Mouse (Mus musculus) hindbrain, embryonic 13.5 days (tissue): ENCODE data around the gene Stap2. TPM values are rescaled to one million over a fixed set of nuclear protein-coding genes. Genes with fewer than 3 reads are reported as not detected.
A peak's percentile ranks its signal among the peaks of the same experiment; 100 is the strongest.

Experiments
- ATAC-seq: fragments of 200-750 bp; cut with Nextera tagmentation; 2 replicates; pipeline ENCODE4 v1.8.0; 2017; ENCODE audit warnings: moderate TSS enrichment; ENCODE audit not compliant: low FRiP score
- H3K27ac ChIP-seq: fragments of 300-500 bp; sonication (generic); 2 replicates; pipeline ENCODE4 v1.5.1; 2015; ENCODE audit warnings: inconsistent platforms, mild to moderate bottlenecking, moderate library complexity
- H3K27me3 ChIP-seq: fragments of 300-500 bp; sonication (generic); 2 replicates; pipeline ENCODE4 v1.6.1; 2015; ENCODE audit warnings: mild to moderate bottlenecking, inconsistent platforms
- H3K36me3 ChIP-seq: fragments of 300-500 bp; sonication (generic); 2 replicates; pipeline ENCODE4 v1.6.1; 2015; ENCODE audit warnings: mild to moderate bottlenecking, inconsistent platforms
- H3K4me1 ChIP-seq: fragments of 300-500 bp; sonication (generic); replicated peaks from 2 replicates; pipeline ENCODE4 v1.6.1; 2015; ENCODE audit warnings: inconsistent platforms
- H3K4me2 ChIP-seq: fragments of 300-500 bp; sonication (generic); 2 replicates; pipeline ENCODE4 v1.6.1; 2015; ENCODE audit warnings: inconsistent platforms, mild to moderate bottlenecking, moderate library complexity
- H3K4me3 ChIP-seq: fragments of 300-500 bp; sonication (generic); 2 replicates; pipeline ENCODE4 v1.5.1; 2015; ENCODE audit warnings: mild to moderate bottlenecking, inconsistent platforms
- H3K9ac ChIP-seq: fragments of 300-500 bp; sonication (generic); 2 replicates; pipeline ENCODE4 v1.6.1; 2015; ENCODE audit warnings: mild to moderate bottlenecking, inconsistent platforms
- H3K9me3 ChIP-seq: fragments of 300-500 bp; sonication (generic); 2 replicates; pipeline ENCODE4 v1.6.1; 2016; ENCODE audit warnings: inconsistent platforms
- WGBS: fragments of 180-500 bp; shearing (Covaris S2); methylation state at CpG from one replicate; pipeline ENCODE4 v1.1.7; 2015; 5-methylcytosine and 5-hydroxymethylcytosine counted together
- polyA plus RNA-seq: library from polyadenylated mRNA; unstranded; fragments of >200 nt; fragmentation: Nextera tagmentation; extraction: Ambion mirVana; gene quantifications from 2 replicates; pipeline ENCODE4 v1.2.1, GENCODE M21; 2015

Stap2 gene
- polyA plus RNA-seq, 1 experiment from 2014 or later = 5.8 TPM

GRCm38 (mm10) chr17:56010255-56010654, 4.9 kb upstream of the Stap2 start:
- Histone ChIP-seq H3K4me3 (peak overlapping the region; percentile 79), H3K4me1 (peaks cover 41% of the 10 kb centered on the region), H3K9ac (peak overlapping the region; percentile 93), H3K36me3 (peaks cover 41% of the 10 kb centered on the region), H3K4me2 (peak overlapping the region; percentile 91), H3K9me3 (no peaks in the 10 kb centered on the region), H3K27me3 (0 out of 2 replicates have a peak, but pooled peaks cover 3% of the 10 kb centered on the region), H3K27ac (peak overlapping the region; percentile 99; the same call in 1 of the 2 replicates)
- 73% methylated on average over 14 of the region's 14 CpGs for WGBS
- no peak for ATAC-seq

GRCm38 (mm10) chr17:56009962-56010240, 4.5 kb upstream of the Stap2 start:
- Histone ChIP-seq H3K4me2 (peak overlapping the region; percentile 91), H3K4me3 (peak overlapping the region; percentile 79), H3K4me1 (peaks cover 41% of the 10 kb centered on the region), H3K9me3 (no peaks in the 10 kb centered on the region), H3K36me3 (peaks cover 38% of the 10 kb centered on the region), H3K9ac (peak overlapping the region; percentile 93), H3K27me3 (0 out of 2 replicates have a peak, but pooled peaks cover 6% of the 10 kb centered on the region), H3K27ac (peak overlapping the region; percentile 99)
- 29% methylated on average over 2 of the region's 2 CpGs for WGBS
- no peak for ATAC-seq

- peak overlapping the region; percentile 99 for H3K27ac ChIP-seq
- H3K4me3 ChIP-seq = peak overlapping the region; percentile 79
- peak overlapping the region; percentile 93 for H3K9ac ChIP-seq
- ATAC-seq = peak; percentile 91
- 1% methylated on average over 62 of the region's 62 CpGs for WGBS
- H3K9me3 ChIP-seq = no peaks in the 10 kb centered on the region
- H3K27me3 ChIP-seq = 0 out of 2 replicates have a peak, but pooled peaks cover 11% of the 10 kb centered on the region
- H3K4me1 ChIP-seq = peaks cover 41% of the 10 kb centered on the region
- peaks cover 34% of the 10 kb centered on the region for H3K36me3 ChIP-seq
- H3K4me2 ChIP-seq = peak overlapping the region; percentile 91
Measured at GRCm38 (mm10) chr17:56009088-56009961, 3.9 kb upstream of the Stap2 start.

- Histone ChIP-seq H3K4me2 (peak overlapping the region; percentile 91), H3K4me3 (peak overlapping the region; percentile 79), H3K36me3 (peaks cover 26% of the 10 kb centered on the region), H3K27ac (peak overlapping the region; percentile 99), H3K9me3 (no peaks in the 10 kb centered on the region), H3K4me1 (peaks cover 41% of the 10 kb centered on the region), H3K9ac (peak overlapping the region; percentile 93), H3K27me3 (0 out of 2 replicates have a peak, but pooled peaks cover 11% of the 10 kb centered on the region)
- ATAC-seq = peak; percentile 92
- WGBS = under 1% methylated on average over 21 of the region's 21 CpGs
Measured at GRCm38 (mm10) chr17:56008356-56009087, 3.1 kb upstream of the Stap2 start.

GRCm38 (mm10) chr17:56007444-56008355, 2.3 kb upstream of the Stap2 start:
- Histone ChIP-seq H3K4me1 (peaks cover 41% of the 10 kb centered on the region), H3K27ac (peak overlapping the region; percentile 99), H3K4me3 (peak overlapping the region; percentile 79), H3K9ac (peak overlapping the region; percentile 46), H3K9me3 (no peaks in the 10 kb centered on the region), H3K36me3 (peaks cover 19% of the 10 kb centered on the region), H3K4me2 (peak overlapping the region; percentile 91), H3K27me3 (peaks cover 18% of the 10 kb centered on the region; the same call in 1 of the 2 replicates)
- peak; percentile 19 for ATAC-seq
- WGBS = 29% methylated on average over 14 of the region's 14 CpGs

GRCm38 (mm10) chr17:56006956-56007355, 1.6 kb upstream of the Stap2 start:
- WGBS = 47% methylated on average over 10 of the region's 10 CpGs
- Histone ChIP-seq H3K4me1 (peaks cover 35% of the 10 kb centered on the region), H3K4me3 (no peak overlapping the region), H3K27ac (peak overlapping the region; percentile 99), H3K4me2 (no peak overlapping the region), H3K36me3 (peaks cover 12% of the 10 kb centered on the region), H3K27me3 (peaks cover 18% of the 10 kb centered on the region; the same call in 1 of the 2 replicates), H3K9me3 (no peaks in the 10 kb centered on the region), H3K9ac (no peak overlapping the region)
- ATAC-seq = no peak

DNA sequence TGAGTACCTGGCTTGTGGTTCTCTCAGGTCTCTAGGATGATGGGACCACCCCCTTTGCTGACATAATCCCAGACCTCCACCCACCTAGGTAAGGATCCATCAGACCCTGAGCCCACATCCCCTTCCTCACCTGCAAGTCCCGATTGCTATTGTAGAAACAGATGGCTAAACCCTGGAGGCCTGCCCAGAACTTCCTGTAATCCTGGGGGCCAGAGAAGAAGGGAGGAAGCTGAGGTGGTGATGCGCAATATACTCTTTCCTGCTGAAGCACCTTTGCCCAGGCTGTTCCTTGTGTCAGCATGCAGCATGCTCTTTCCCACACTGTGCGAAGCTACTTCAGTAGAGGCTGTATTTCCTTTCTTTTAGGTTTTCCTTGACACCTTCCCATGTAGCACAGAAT, 2.4 kb downstream of the Stap2 start:
- no peak for ATAC-seq
- H3K4me2 ChIP-seq = no peak overlapping the region
- no peak overlapping the region for H3K9ac ChIP-seq
- H3K27me3 ChIP-seq = peaks cover 48% of the 10 kb centered on the region
- no peaks in the 10 kb centered on the region for H3K9me3 ChIP-seq
- H3K4me1 ChIP-seq = peaks cover 11% of the 10 kb centered on the region
- no peak overlapping the region for H3K4me3 ChIP-seq
- 82% methylated on average over 3 of the region's 3 CpGs for WGBS
- H3K36me3 ChIP-seq = peaks cover under 1% of the 10 kb centered on the region; the same call in 1 of the 2 replicates
- no peak overlapping the region for H3K27ac ChIP-seq

- Histone ChIP-seq H3K9me3 (no peaks in the 10 kb centered on the region), H3K27ac (no peak overlapping the region), H3K4me3 (no peak overlapping the region; the same call in 1 of the 2 replicates), H3K9ac (no peak overlapping the region), H3K27me3 (peaks cover 42% of the 10 kb centered on the region), H3K4me2 (peak overlapping the region; percentile 13; the same call in 1 of the 2 replicates), H3K4me1 (peaks cover 4% of the 10 kb centered on the region; the same call in 1 of the 2 replicates), H3K36me3 (peaks cover 31% of the 10 kb centered on the region)
- 6% methylated on average over 30 of the region's 30 CpGs for WGBS
- no peak for ATAC-seq
Measured at GRCm38 (mm10) chr17:55999794-56000499, 5.4 kb downstream of the Stap2 start.

DNA sequence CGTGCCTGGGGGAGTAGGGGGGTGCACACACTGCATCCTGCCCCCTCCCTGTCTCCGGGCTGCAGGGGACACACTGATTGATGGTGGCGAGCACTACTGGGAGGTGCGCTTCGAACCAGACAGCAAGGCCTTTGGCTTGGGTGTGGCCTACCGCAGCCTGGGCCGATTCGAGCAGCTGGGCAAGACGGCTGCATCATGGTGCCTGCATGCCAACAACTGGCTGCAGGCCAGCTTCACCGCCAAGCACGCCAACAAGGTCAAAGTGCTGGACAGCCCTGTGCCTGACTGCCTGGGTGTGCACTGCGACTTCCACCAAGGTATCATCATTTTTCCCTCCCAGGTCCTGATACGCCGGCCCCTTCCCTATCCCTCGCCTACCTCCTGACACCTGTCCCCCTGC, 9.4 kb downstream of the Stap2 start:
- H3K4me3 ChIP-seq = no peak overlapping the region
- no peak overlapping the region for H3K27ac ChIP-seq
- H3K9ac ChIP-seq = no peak overlapping the region
- WGBS = 83% methylated on average over 15 of the region's 15 CpGs
- peaks cover 70% of the 10 kb centered on the region for H3K36me3 ChIP-seq
- H3K27me3 ChIP-seq = peaks cover 24% of the 10 kb centered on the region
- ATAC-seq = no peak
- H3K4me2 ChIP-seq = no peak overlapping the region
- peaks cover 7% of the 10 kb centered on the region; the same call in 1 of the 2 replicates for H3K4me1 ChIP-seq
- H3K9me3 ChIP-seq = no peaks in the 10 kb centered on the region

GRCm38 (mm10) chr17:55990278-55990898, 15.0 kb downstream of the Stap2 start:
- 84% methylated on average over 8 of the region's 8 CpGs for WGBS
- H3K36me3 ChIP-seq = peaks cover 66% of the 10 kb centered on the region
- H3K9me3 ChIP-seq = no peaks in the 10 kb centered on the region

More at GRCm38 (mm10) chr17:55990278-55990898, 15.0 kb downstream of the Stap2 start:
- no peak overlapping the region for H3K9ac ChIP-seq
- H3K4me1 ChIP-seq = peaks cover 22% of the 10 kb centered on the region
- no peak overlapping the region for H3K4me3 ChIP-seq
- H3K27ac ChIP-seq = no peak overlapping the region
- no peak overlapping the region for H3K4me2 ChIP-seq
- no peak for ATAC-seq
- H3K27me3 ChIP-seq = no peaks in the 10 kb centered on the region
